Mouse (Mus musculus) hindbrain, embryonic 11.5 days (tissue): ENCODE results near the gene Olfr688. TPM values are rescaled to one million over a fixed set of nuclear protein-coding genes. Genes with fewer than 3 reads are reported as not detected.

Source experiments
- polyA plus RNA-seq: library from polyadenylated mRNA; unstranded; fragments of >200 nt; fragmentation: Nextera tagmentation; extraction: Ambion mirVana; gene quantifications from 2 replicates; pipeline ENCODE4 v1.2.1, GENCODE M21; 2014

Gene Olfr688
- polyA plus RNA-seq, 1 experiment from 2014 or later: not detected

Other genes with a start within 250 kb of the Olfr688 start
- not detected in 2 replicates for gene Olfr677, start 236.7 kb upstream of the Olfr688 start, polyA plus RNA-seq
- gene Olfr678, start 223.6 kb upstream of the Olfr688 start, polyA plus RNA-seq: not detected in 2 replicates
- gene Olfr679, start 206.9 kb upstream of the Olfr688 start, polyA plus RNA-seq: not detected in 2 replicates
- gene Olfr680-ps1, start 195.3 kb upstream of the Olfr688 start, polyA plus RNA-seq: not detected in 2 replicates
- gene Olfr681, start 171.3 kb upstream of the Olfr688 start, polyA plus RNA-seq: not detected in 2 replicates
- gene Olfr683, start 141.1 kb upstream of the Olfr688 start, polyA plus RNA-seq: not detected in 2 replicates
- gene Olfr684, start 124.4 kb upstream of the Olfr688 start, polyA plus RNA-seq: 0.06 TPM in 1 of 2 replicates, not detected in the other
- not detected in 2 replicates for gene Olfr685, start 102.1 kb upstream of the Olfr688 start, polyA plus RNA-seq
- gene Olfr686, start 80.6 kb upstream of the Olfr688 start, polyA plus RNA-seq: not detected in 2 replicates
- gene Olfr689, start 23.1 kb downstream of the Olfr688 start, polyA plus RNA-seq: not detected in 2 replicates
- gene Olfr690, start 46.0 kb downstream of the Olfr688 start, polyA plus RNA-seq: not detected in 2 replicates
- 0.39 TPM in 1 of 2 replicates, not detected in the other for gene Olfr691, start 54.2 kb downstream of the Olfr688 start, polyA plus RNA-seq
- gene Olfr692, start 80.1 kb downstream of the Olfr688 start, polyA plus RNA-seq: not detected in 2 replicates
- gene Gm5901, start 86.9 kb downstream of the Olfr688 start, polyA plus RNA-seq: not detected in 2 replicates
- 27.6 and 33.9 TPM in 2 replicates for gene Fam160a2, start 112.0 kb downstream of the Olfr688 start, polyA plus RNA-seq
- 0.15 TPM in 1 of 2 replicates, not detected in the other for gene Cnga4, start 116.5 kb downstream of the Olfr688 start, polyA plus RNA-seq
- 0.13 and 0.17 TPM in 2 replicates for gene Cckbr, start 137.6 kb downstream of the Olfr688 start, polyA plus RNA-seq
- 29.6 and 34.3 TPM in 2 replicates for gene Cavin3, start 194.2 kb downstream of the Olfr688 start, polyA plus RNA-seq